Mouse (Mus musculus) gastrocnemius, postnatal 25 days (tissue): ENCODE results near the gene Sdccag8. TPM values are rescaled to one million over a fixed set of nuclear protein-coding genes. Genes with fewer than 3 reads are reported as not detected.

ENCODE experiments used
- DNase-seq: peaks from one replicate; pipeline ENCODE4 v3.0.0; 2022
- microRNA-seq, 2 experiments: library from miRNA; unstranded; fragments of <30 nt; microRNA quantifications; one replicate each; pipeline ENCODE4 v1.2.0; 2021; ENCODE audit warnings: borderline replicate concordance in 2 of 2
- total RNA-seq, 2 experiments: library from RNA; stranded (reverse); gene quantifications; 1 replicate in 1 of 2; 2 replicates in 1 of 2; pipeline ENCODE4 v1.2.3; 2021

Gene Sdccag8
- total RNA-seq, 2 experiments from 2014 or later, result 3.8 to 3.9 TPM

- DNase-seq, result no peak
Measured at GRCm38 (mm10) chr1:177054891-177055290, 240.4 kb downstream of the Sdccag8 start.

- DNase-seq, result no peak
Measured at GRCm38 (mm10) chr1:177061761-177062160, 247.3 kb downstream of the Sdccag8 start.

- no peak for DNase-seq
Measured at GRCm38 (mm10) chr1:177065732-177066131, 251.3 kb downstream of the Sdccag8 start.

GRCm38 (mm10) chr1:177067123-177067646 lies 252.7 kb downstream of the Sdccag8 start:
- no peak for DNase-seq

GRCm38 (mm10) chr1:177069161-177069560 lies 254.7 kb downstream of the Sdccag8 start:
- DNase-seq, result no peak

Small RNAs within 50 kb of the gene (microRNA-seq; reads per million reads assigned to microRNA genes)
- gene Gm25993 (0 reads per million in 2 experiments), gene Mir350 (105 to 160 reads per million in 2 experiments)

Other genes starting within 250 kb of the Sdccag8 start
- gene Cep170, start 593 bp upstream of the Sdccag8 start, total RNA-seq, result 10 to 100 TPM; 15.6 to 19.2 TPM